Mouse (Mus musculus): ENCODE measurements around the gene Gpr153.
"Not testable (repeated sequence)": the region's sequence is repeated elsewhere in the genome, so short reads cannot be mapped to it uniquely, and the experiment has no call there.

The Gpr153 gene

GRCm38 (mm10) chr4:152273621-152274236 is at the start of gene Gpr153:
TSS of gene Gpr153 (plus strand) at chr4:152274232.
- DNase-seq (ENCODE audit: low spot score in 2 of 2), result no peak

DNA sequence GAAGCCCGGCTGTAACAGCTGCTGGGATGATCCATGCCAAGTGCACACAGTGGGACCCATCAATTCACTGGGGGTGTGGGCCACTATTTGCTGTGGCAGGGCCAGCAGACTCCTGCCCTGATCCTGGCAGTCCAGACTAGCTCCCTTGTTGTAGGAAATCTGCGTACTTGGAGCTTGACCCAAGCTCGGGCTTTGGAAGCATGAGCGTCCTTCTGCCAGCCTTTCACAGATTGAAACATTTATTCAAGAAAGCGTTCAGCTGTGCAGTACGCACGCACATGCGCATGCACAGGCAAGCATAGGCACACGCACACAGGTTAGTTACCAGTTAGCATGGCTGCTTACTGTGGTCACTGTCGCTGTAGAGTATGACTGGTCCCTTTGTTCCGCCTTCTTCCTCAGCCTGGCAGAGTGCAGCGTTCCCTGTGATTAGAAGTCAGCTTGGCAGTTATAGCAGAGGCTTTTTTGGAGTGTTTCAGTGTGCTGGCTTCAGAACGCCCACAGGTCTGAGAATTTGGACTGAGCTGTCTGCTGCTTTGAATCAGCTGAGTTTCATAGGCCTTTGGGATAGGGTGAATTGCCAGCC is 47.0 kb upstream of the Gpr153 start:
- DNase-seq (ENCODE audit: low spot score in 2 of 2), result no peak

GRCm38 (mm10) chr4:152227749-152228527 is 46.1 kb upstream of the Gpr153 start:
- DNase-seq (ENCODE audit: low spot score in 2 of 2), result no peak

GRCm38 (mm10) chr4:152230331-152230730 is 43.7 kb upstream of the Gpr153 start:
- DNase-seq (ENCODE audit: low spot score in 2 of 2), result not testable (repeated sequence)

DNA sequence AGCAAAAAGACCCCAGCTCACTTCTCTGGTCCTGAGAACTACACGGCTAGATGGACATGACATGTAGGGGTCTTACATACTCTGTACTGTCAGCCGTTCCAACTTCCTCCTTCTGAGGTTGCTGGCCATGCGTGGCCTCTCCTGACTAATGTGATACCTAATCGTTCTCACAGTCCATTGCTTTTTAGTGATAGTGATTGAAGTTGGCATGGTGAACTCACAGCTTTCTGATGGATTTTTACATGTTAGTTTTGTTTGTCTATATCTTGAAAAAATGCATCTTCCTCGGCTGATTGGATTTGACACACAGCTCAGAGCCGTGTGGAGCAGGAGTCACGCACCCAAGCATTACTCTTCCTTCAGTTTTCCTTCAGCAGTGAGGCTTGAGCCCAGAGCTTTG is 42.7 kb upstream of the Gpr153 start:
- no peak for DNase-seq (ENCODE audit: low spot score in 2 of 2)

- no peak for DNase-seq (ENCODE audit: low spot score in 2 of 2)
Measured at GRCm38 (mm10) chr4:152232411-152232903, 41.6 kb upstream of the Gpr153 start.

DNA sequence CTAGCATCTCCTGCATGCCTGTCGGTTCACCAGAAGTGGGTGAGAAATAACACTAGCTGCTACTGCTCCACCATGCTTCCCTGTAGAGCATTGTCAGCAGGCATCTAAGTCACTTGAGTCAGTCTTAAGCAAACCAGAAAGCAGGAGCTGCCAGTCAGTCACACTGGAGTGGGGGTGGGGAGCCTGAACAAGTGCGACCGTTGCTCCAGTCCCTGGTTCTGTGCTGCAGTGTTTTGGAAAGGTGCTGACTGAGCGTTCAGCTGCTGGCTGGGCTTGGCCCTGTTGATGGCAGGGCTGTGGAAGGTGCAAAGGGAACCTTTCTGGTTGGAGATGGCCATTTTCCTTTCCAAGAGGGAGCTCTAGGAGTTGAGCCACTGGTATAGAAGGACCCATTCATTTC is 34.1 kb upstream of the Gpr153 start:
- no peak for DNase-seq (ENCODE audit: low spot score in 2 of 2)

GRCm38 (mm10) chr4:152243241-152243891 is 30.7 kb upstream of the Gpr153 start:
- no peak for DNase-seq (ENCODE audit: low spot score in 2 of 2)

GRCm38 (mm10) chr4:152243969-152244368 is 30.1 kb upstream of the Gpr153 start:
- no peak for DNase-seq (ENCODE audit: low spot score in 2 of 2)

GRCm38 (mm10) chr4:152244545-152245522 is 29.2 kb upstream of the Gpr153 start:
- DNase-seq (ENCODE audit: low spot score in 2 of 2), result no peak

GRCm38 (mm10) chr4:152246011-152246410 is 28.0 kb upstream of the Gpr153 start:
- peak; percentile 40 to 50 for DNase-seq (ENCODE audit: low spot score in 2 of 2)

GRCm38 (mm10) chr4:152247195-152247594 is 26.8 kb upstream of the Gpr153 start:
- no peak for DNase-seq (ENCODE audit: low spot score in 2 of 2)

- DNase-seq (ENCODE audit: low spot score in 2 of 2), result no peak
Measured at GRCm38 (mm10) chr4:152250615-152251014, 23.4 kb upstream of the Gpr153 start.

DNA sequence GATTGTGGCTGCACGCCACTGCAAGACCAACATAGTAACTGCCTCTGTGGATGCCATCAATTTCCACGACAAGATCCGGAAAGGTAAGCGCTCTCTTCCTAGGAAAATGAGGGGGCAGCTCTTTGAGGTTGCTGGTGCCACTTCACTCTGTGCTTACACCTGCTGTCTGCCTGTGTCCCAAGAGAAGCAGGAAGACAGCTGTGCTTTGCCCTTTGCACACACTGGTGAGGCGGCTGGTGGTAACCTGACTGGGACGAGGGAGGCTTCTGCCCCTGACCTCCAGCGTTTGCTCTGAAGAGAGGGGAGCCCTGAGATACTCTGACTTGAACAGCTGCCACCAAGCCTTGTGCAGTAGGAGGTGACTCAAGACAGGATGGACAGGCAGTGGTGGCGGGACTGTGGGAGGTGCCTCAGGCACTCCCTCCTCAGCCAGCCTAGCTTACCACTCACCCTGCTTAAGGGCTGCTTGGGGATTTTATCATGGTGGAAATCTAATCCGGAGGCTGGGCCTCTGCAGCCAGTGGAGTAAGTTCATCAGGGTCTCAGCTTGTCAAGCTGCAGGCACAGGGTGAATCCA is 20.8 kb upstream of the Gpr153 start:
- DNase-seq (ENCODE audit: low spot score in 2 of 2), result no peak

- no peak for DNase-seq (ENCODE audit: low spot score in 2 of 2)
Measured at GRCm38 (mm10) chr4:152257070-152257469, 17.0 kb upstream of the Gpr153 start.

DNA sequence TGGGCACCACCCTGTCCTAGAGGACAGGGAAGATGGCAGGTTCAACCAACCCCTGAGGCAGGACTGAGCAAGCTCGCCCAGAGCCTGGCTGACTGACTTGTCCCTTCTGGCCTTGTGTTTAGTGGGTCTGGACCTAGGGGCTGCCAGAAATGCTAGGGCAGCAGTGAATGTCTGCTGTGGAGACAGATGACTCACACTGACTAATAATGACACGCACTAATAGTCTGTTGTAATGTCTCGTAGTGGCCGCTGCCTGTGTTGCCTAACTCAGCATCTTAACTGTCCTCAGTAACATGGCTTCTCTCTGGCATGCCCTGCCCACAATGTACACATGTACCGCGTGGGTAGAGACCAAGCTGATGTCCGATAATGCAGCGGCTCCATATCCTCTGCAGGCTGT is 13.6 kb upstream of the Gpr153 start:
- DNase-seq (ENCODE audit: low spot score in 2 of 2), result no peak

DNA sequence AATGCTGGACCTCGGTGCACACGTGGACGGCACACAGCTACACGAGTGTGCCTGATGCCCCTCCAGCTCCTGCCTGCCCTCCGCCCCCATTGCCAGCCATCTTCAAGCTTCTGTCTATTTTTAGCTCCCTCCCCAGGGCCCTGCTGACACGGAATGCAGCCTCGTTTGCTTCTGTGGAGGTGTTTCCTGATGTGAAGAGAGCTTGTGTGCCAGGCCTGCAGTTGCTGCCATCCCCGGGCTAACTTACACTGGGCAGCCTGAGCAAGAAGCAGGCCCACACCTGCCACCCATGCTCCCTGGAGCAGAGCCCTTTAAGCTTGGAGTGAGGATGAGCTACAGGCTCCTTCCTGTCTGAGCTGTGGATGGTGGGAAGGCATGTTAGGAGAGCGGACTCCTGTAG is 11.8 kb upstream of the Gpr153 start:
- no peak for DNase-seq (ENCODE audit: low spot score in 2 of 2)

DNA sequence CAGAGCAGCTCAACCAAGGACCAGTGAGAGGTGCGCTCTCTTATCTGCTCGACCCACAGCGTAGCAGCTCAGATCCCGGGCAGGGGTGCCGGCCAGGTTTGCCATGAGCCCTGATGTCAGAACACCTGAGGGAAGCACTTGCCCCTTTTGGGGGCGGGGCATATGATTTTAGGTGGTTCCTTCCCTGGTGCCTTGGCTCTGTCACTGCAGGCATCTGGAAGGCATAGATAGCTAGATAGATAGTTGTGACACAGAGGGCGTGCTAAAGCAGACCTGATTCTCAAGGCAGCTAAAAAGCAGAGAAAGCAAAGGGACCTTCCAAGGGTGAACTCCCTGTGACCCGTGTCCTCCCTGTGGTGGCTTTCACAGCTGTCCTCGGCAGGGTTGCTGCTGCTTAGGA is 10.9 kb upstream of the Gpr153 start:
- DNase-seq (ENCODE audit: low spot score in 2 of 2), result no peak

GRCm38 (mm10) chr4:152263512-152264176 is 10.4 kb upstream of the Gpr153 start:
- no peak for DNase-seq (ENCODE audit: low spot score in 2 of 2)

DNA sequence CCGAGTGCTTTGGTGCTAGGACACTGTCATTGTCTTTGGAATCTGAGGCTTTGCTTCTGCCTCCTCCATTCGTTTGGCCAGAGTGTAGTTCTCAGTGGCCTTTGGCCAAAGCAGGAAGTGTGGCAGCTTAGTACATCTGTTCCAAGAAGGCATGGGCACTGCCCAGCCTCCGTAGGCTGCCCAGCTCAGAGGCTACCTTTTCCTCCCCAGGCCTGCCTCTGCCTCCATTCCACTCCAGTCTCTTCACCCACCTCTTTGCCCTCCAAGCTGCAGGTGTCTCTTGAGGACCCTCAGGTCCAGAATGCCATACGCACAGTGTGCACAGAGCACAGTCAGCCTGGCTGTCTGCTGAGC is 9.9 kb upstream of the Gpr153 start:
- no peak for DNase-seq (ENCODE audit: low spot score in 2 of 2)
